In the genomic region with DNA sequence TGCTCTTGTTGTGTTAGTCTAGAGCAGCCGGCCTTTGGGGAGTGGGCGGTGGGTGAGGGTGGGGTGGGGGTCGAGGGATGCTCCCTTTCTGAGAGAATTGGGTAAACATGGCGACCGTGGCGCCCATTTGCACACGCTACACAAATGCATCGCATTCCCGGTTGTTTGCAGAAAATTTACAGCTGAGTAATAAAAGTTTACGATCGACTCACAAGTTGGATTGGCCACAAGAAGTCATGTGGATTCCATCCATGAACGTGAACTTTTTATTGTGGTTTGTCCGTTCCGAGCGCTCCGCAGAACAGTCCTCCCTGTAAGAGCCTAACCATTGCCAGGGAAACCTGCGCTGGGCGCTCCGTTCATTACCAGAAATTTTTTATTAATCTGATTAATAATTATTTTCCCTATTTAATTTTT, we compare ENCODE assay signal across 8 mouse cellular contexts. TPM values are rescaled to one million over a fixed set of nuclear protein-coding genes. Genes with fewer than 3 reads are reported as not detected.
DNase-seq lines count a peak whose midpoint lies in the region; ATAC-seq and TF ChIP-seq lines count a peak whose summit lies in the region.

A gene (plus strand): TSS at position 319 of the 417 bp plus-strand sequence.

- peak within 1 kb of the TSS; percentile 89 for H3K4me2 ChIP-seq in heart, embryonic 15.5 days
- H3K4me2 ChIP-seq in intestine, embryonic 14.5 days (ENCODE audit: low read length): peak within 1 kb of the TSS; percentile 64
- H3K4me2 ChIP-seq in liver, embryonic 16.5 days (ENCODE audit: low read depth, low read length): peak within 1 kb of the TSS; percentile 54

- intact Hi-C loops in left cerebral cortex, adult 2 months (cut with DNase I): no loop called here

- no peak for DNase-seq in heart, adult 8-10 months (ENCODE audit: low spot score)
- DNase-seq in intestine, embryonic 14.5 days (ENCODE audit: low spot score): no peak
- DNase-seq in right cerebral cortex, adult 18-20 months: no peak
- DNase-seq in left cerebral cortex, adult 2 months (ENCODE audit: extremely low spot score in 1 of 2, low spot score in 2 of 2): no peak

- peak within 1 kb of the TSS; percentile 62 for H3K9ac ChIP-seq in heart, embryonic 15.5 days
- H3K9ac ChIP-seq in intestine, embryonic 14.5 days (ENCODE audit: low read length): peak within 1 kb of the TSS; percentile 68
- H3K9ac ChIP-seq in liver, embryonic 16.5 days (ENCODE audit: low read depth, low read length): no peak within 1 kb of the TSS

- no peak for TF ChIP-seq CTCF in bone marrow macrophage, adult 2 months (IDR thresholded peaks at IDR 0.05; ENCODE audit: low read depth, low read length)
- TF ChIP-seq CTCF in left cerebral cortex, adult 2 months (IDR thresholded peaks at IDR 0.05): no peak

- peaks cover 30% of the 10 kb centered on the region for H3K4me1 ChIP-seq in heart, embryonic 15.5 days (replicated peaks)
- H3K4me1 ChIP-seq in bone marrow macrophage, adult 2 months (ENCODE audit: control insufficient read depth, insufficient read depth, low read length): no peaks in the 10 kb centered on the region
- H3K4me1 ChIP-seq in intestine, embryonic 14.5 days (replicated peaks; ENCODE audit: control insufficient read depth, insufficient read depth, low read length): no peaks in the 10 kb centered on the region; the same call in none of the 2 replicates
- H3K4me1 ChIP-seq in liver, embryonic 16.5 days (ENCODE audit: control insufficient read depth, low read depth, low read length): no peaks in the 10 kb centered on the region

- H3K9me3 ChIP-seq in heart, embryonic 15.5 days (replicated peaks): no peaks in the 10 kb centered on the region
- no peaks in the 10 kb centered on the region for H3K9me3 ChIP-seq in intestine, embryonic 14.5 days (ENCODE audit: control insufficient read depth, low read length)
- no peaks in the 10 kb centered on the region for H3K9me3 ChIP-seq in liver, embryonic 16.5 days (replicated peaks; ENCODE audit: control insufficient read depth, low read length)

- peak within 1 kb of the TSS; percentile 56 for H3K4me3 ChIP-seq in heart, embryonic 15.5 days
- H3K4me3 ChIP-seq in bone marrow macrophage, adult 2 months (ENCODE audit: insufficient read depth, low read length): peak within 1 kb of the TSS; percentile 46
- H3K4me3 ChIP-seq in intestine, embryonic 14.5 days (ENCODE audit: low read depth, low read length): peak within 1 kb of the TSS; percentile 42
- H3K4me3 ChIP-seq in liver, embryonic 16.5 days (ENCODE audit: low read depth, low read length): peak within 1 kb of the TSS; percentile 41
- no peak within 1 kb of the TSS for H3K4me3 ChIP-seq in left cerebral cortex, adult 2 months

- no peak for ATAC-seq in heart, embryonic 15.5 days (replicated peaks; ENCODE audit: insufficient number of reproducible peaks, insufficient read depth, low FRiP score, low read depth)
- ATAC-seq in intestine, embryonic 14.5 days (replicated peaks; ENCODE audit: low FRiP score, low TSS enrichment, low read depth): peak; percentile 38
- ATAC-seq in liver, embryonic 16.5 days (ENCODE audit: low read depth): no peak
- no peak for ATAC-seq in erythroblast, adult 5-6 weeks (replicated peaks; ENCODE audit: low FRiP score, poor library complexity, severe bottlenecking)

- H3K27me3 ChIP-seq in heart, embryonic 15.5 days: peaks cover 98% of the 10 kb centered on the region
- peaks cover 98% of the 10 kb centered on the region for H3K27me3 ChIP-seq in intestine, embryonic 14.5 days (replicated peaks; ENCODE audit: control insufficient read depth, insufficient read depth, low read length)
- peaks cover 93% of the 10 kb centered on the region for H3K27me3 ChIP-seq in liver, embryonic 16.5 days (ENCODE audit: control insufficient read depth, insufficient read depth, low read depth, low read length)

- H3K36me3 ChIP-seq in heart, embryonic 15.5 days: no peaks in the 10 kb centered on the region
- H3K36me3 ChIP-seq in intestine, embryonic 14.5 days (ENCODE audit: control insufficient read depth, insufficient read depth, low read length): no peaks in the 10 kb centered on the region
- H3K36me3 ChIP-seq in liver, embryonic 16.5 days (ENCODE audit: control insufficient read depth, insufficient read depth): no peaks in the 10 kb centered on the region

- WGBS in heart, embryonic 15.5 days: 3% methylated on average over 19 of the region's 19 CpGs
- under 1% methylated on average over 19 of the region's 19 CpGs for WGBS in intestine, embryonic 14.5 days
- 2% methylated on average over 19 of the region's 19 CpGs for WGBS in liver, embryonic 16.5 days (ENCODE audit: insufficient replicate concordance)

- no peak for TF ChIP-seq POLR2A in bone marrow macrophage, adult 2 months (IDR thresholded peaks at IDR 0.05; ENCODE audit: borderline replicate concordance, low read depth, low read length)

- no peak within 1 kb of the TSS for H3K27ac ChIP-seq in heart, embryonic 15.5 days
- no peak within 1 kb of the TSS for H3K27ac ChIP-seq in bone marrow macrophage, adult 2 months (ENCODE audit: insufficient read depth, low read depth, low read length)
- peak within 1 kb of the TSS; percentile 87 for H3K27ac ChIP-seq in intestine, embryonic 14.5 days (ENCODE audit: low read depth)
- no peak within 1 kb of the TSS for H3K27ac ChIP-seq in liver, embryonic 16.5 days (ENCODE audit: low read length)
- no peak within 1 kb of the TSS for H3K27ac ChIP-seq in left cerebral cortex, adult 2 months

RNA-seq across cellular contexts. Expression of the gene that starts here (rescaled TPM):
- polyA plus RNA-seq in heart, embryonic 15.5 days (2015; fragmentation: Nextera tagmentation; extraction: Ambion mirVana): 0.43 and 0.57 TPM in 2 replicates
- under 1 TPM in 2 of 4 experiments, not detected in 2; 0.25 to 0.62 TPM for total RNA-seq in heart, adult 8-10 months (2022)
- not detected in 2 replicates for polyA plus RNA-seq in bone marrow macrophage, adult 2 months (2012; ENCODE audit: insufficient read depth, insufficient read length, missing spikeins)
- 6.1 and 9.6 TPM in 2 replicates for polyA plus RNA-seq in intestine, embryonic 14.5 days (2014; fragmentation: Nextera tagmentation; extraction: Ambion mirVana)
- polyA plus RNA-seq in liver, embryonic 16.5 days (2015; fragmentation: Nextera tagmentation; extraction: Ambion mirVana): 0.07 TPM in 1 of 2 replicates, not detected in the other
- total RNA-seq in left cerebral cortex, adult 2 months (2021): not detected
- total RNA-seq in erythroblast, adult 5-6 weeks (2015; ENCODE audit: low replicate concordance): not detected in 2 replicates
- total RNA-seq in erythroblast, adult 5-6 weeks (2017; ENCODE audit: low replicate concordance): not detected in 2 replicates
